Mouse (Mus musculus): Measurements from ENCODE around the gene Spata31d1d. TPM values are rescaled to one million over a fixed set of nuclear protein-coding genes. Genes with fewer than 3 reads are reported as not detected.
"Not testable (repeated sequence)": the region's sequence is repeated elsewhere in the genome, so short reads cannot be mapped to it uniquely, and the experiment has no call there.

Spata31d1d gene
- total RNA-seq (2021) = not detected
- long read RNA-seq, experiment 1 = 0 reads
- long read RNA-seq, experiment 2 = 0 reads

- DNase-seq = no peak
- intact Hi-C loops (cut with DNase I; ENCODE audit: low total_unique reads) = no loop called here
Observed at GRCm38 (mm10) chr13:59731652-59732051, at the start of gene Spata31d1d. Spata31d1d (minus strand) TSS chr13:59731752.

GRCm38 (mm10) chr13:59779744-59780264 is 48.3 kb upstream of the Spata31d1d start:
- intact Hi-C loops (cut with DNase I; ENCODE audit: low total_unique reads); DNase-seq: not testable (repeated sequence)

- DNase-seq = no peak
- intact Hi-C loops (cut with DNase I; ENCODE audit: low total_unique reads) = no loop called here
Observed at GRCm38 (mm10) chr13:59779213-59779612, 47.7 kb upstream of the Spata31d1d start.

GRCm38 (mm10) chr13:59775168-59775567 is 43.6 kb upstream of the Spata31d1d start:
- no peak for DNase-seq
- intact Hi-C loops (cut with DNase I; ENCODE audit: low total_unique reads) = no loop called here

- peak; percentile 81 for DNase-seq
- intact Hi-C loops (cut with DNase I; ENCODE audit: low total_unique reads) = no loop called here
Observed at GRCm38 (mm10) chr13:59771257-59771656, 39.7 kb upstream of the Spata31d1d start.

- DNase-seq = no peak
- intact Hi-C loops (cut with DNase I; ENCODE audit: low total_unique reads) = no loop called here
Observed at GRCm38 (mm10) chr13:59770847-59771246, 39.3 kb upstream of the Spata31d1d start.

GRCm38 (mm10) chr13:59770164-59770562 is 38.6 kb upstream of the Spata31d1d start:
- intact Hi-C loops (cut with DNase I; ENCODE audit: low total_unique reads) = no loop called here
- peak; percentile 81 for DNase-seq

- peak; percentile 99 for DNase-seq
- intact Hi-C loops (cut with DNase I; ENCODE audit: low total_unique reads) = no loop called here
Observed at GRCm38 (mm10) chr13:59769296-59770163, 38.0 kb upstream of the Spata31d1d start, which contains the start of gene Isca1. Isca1 (minus strand) TSS chr13:59769810.

GRCm38 (mm10) chr13:59768531-59768930 is 37.0 kb upstream of the Spata31d1d start:
- no peak for DNase-seq
- intact Hi-C loops (cut with DNase I; ENCODE audit: low total_unique reads) = no loop called here

GRCm38 (mm10) chr13:59766786-59767515 is 35.4 kb upstream of the Spata31d1d start:
- no peak for DNase-seq
- intact Hi-C loops (cut with DNase I; ENCODE audit: low total_unique reads) = no loop called here

- intact Hi-C loops (cut with DNase I; ENCODE audit: low total_unique reads) = no loop called here
- DNase-seq = no peak
Observed at GRCm38 (mm10) chr13:59762791-59763190, 31.2 kb upstream of the Spata31d1d start.

GRCm38 (mm10) chr13:59756906-59757305 is 25.4 kb upstream of the Spata31d1d start:
- intact Hi-C loops (cut with DNase I; ENCODE audit: low total_unique reads) = no loop called here
- DNase-seq = no peak

GRCm38 (mm10) chr13:59750310-59750709 is 18.8 kb upstream of the Spata31d1d start:
- intact Hi-C loops (cut with DNase I; ENCODE audit: low total_unique reads) = no loop called here
- no peak for DNase-seq

- DNase-seq = no peak
- intact Hi-C loops (cut with DNase I; ENCODE audit: low total_unique reads) = no loop called here
Observed at GRCm38 (mm10) chr13:59746711-59747110, 15.2 kb upstream of the Spata31d1d start, which contains the start of gene 1700014D04Rik. 1700014D04Rik (minus strand) TSS chr13:59746752.

GRCm38 (mm10) chr13:59746164-59746563 is 14.6 kb upstream of the Spata31d1d start:
- intact Hi-C loops (cut with DNase I; ENCODE audit: low total_unique reads) = no loop called here
- DNase-seq = no peak

- DNase-seq = no peak
- intact Hi-C loops (cut with DNase I; ENCODE audit: low total_unique reads) = no loop called here
Observed at GRCm38 (mm10) chr13:59745462-59745861, 13.9 kb upstream of the Spata31d1d start.

- intact Hi-C loops (cut with DNase I; ENCODE audit: low total_unique reads) = no loop called here
- peak; percentile 18 for DNase-seq
Observed at GRCm38 (mm10) chr13:59741697-59742096, 10.1 kb upstream of the Spata31d1d start.

- DNase-seq = no peak
- intact Hi-C loops (cut with DNase I; ENCODE audit: low total_unique reads) = no loop called here
Observed at GRCm38 (mm10) chr13:59741096-59741495, 9.5 kb upstream of the Spata31d1d start.

GRCm38 (mm10) chr13:59739397-59739796 is 7.8 kb upstream of the Spata31d1d start:
- intact Hi-C loops (cut with DNase I; ENCODE audit: low total_unique reads) = no loop called here

GRCm38 (mm10) chr13:59738455-59738854 is 6.9 kb upstream of the Spata31d1d start:
- no peak for DNase-seq
- intact Hi-C loops (cut with DNase I; ENCODE audit: low total_unique reads) = no loop called here

More at GRCm38 (mm10) chr13:59739397-59739796, 7.8 kb upstream of the Spata31d1d start:
- DNase-seq = no peak

All from gastrocnemius, postnatal 14 days (tissue).